Mouse (Mus musculus) liver, embryonic 12.5 days (tissue): ENCODE results near the gene Stk38. TPM values are rescaled to one million over a fixed set of nuclear protein-coding genes. Genes with fewer than 3 reads are reported as not detected.

ENCODE experiments used
- ATAC-seq: fragments of 200-750 bp; cut with Nextera tagmentation; 2 replicates; pipeline ENCODE4 v1.8.0; 2017; ENCODE audit warnings: moderate number of reproducible peaks, mild to moderate bottlenecking, moderate library complexity
- H3K27ac ChIP-seq: fragments of 300-500 bp; sonication (generic); 2 replicates; pipeline ENCODE4 v1.5.1; 2016; ENCODE audit warnings: mild to moderate bottlenecking
- H3K27me3 ChIP-seq: fragments of 300-500 bp; sonication (generic); replicated peaks from 2 replicates; pipeline ENCODE4 v1.6.1; 2016; ENCODE audit warnings: mild to moderate bottlenecking, moderate library complexity
- H3K36me3 ChIP-seq: fragments of 300-500 bp; sonication (generic); 2 replicates; pipeline ENCODE4 v1.6.1; 2016; ENCODE audit warnings: mild to moderate bottlenecking, moderate library complexity
- H3K4me1 ChIP-seq: fragments of 300-500 bp; sonication (generic); 2 replicates; pipeline ENCODE4 v1.6.1; 2016
- H3K4me2 ChIP-seq: fragments of 300-500 bp; sonication (generic); 2 replicates; pipeline ENCODE4 v1.6.1; 2016; ENCODE audit warnings: mild to moderate bottlenecking, moderate library complexity
- H3K4me3 ChIP-seq: fragments of 300-500 bp; sonication (generic); 2 replicates; pipeline ENCODE4 v1.5.1; 2016; ENCODE audit warnings: mild to moderate bottlenecking, moderate library complexity
- H3K9ac ChIP-seq: fragments of 300-500 bp; sonication (generic); 2 replicates; pipeline ENCODE4 v1.6.1; 2016; ENCODE audit warnings: mild to moderate bottlenecking, moderate library complexity
- H3K9me3 ChIP-seq: fragments of 300-500 bp; sonication (generic); replicated peaks from 2 replicates; pipeline ENCODE4 v1.6.1; 2016; ENCODE audit warnings: mild to moderate bottlenecking, moderate library complexity
- WGBS: fragments of 180-500 bp; shearing (Covaris S2); methylation state at CpG from one replicate; pipeline ENCODE4 v1.1.7; 2016; ENCODE audit not compliant: insufficient replicate concordance; 5-methylcytosine and 5-hydroxymethylcytosine counted together
- polyA plus RNA-seq: library from polyadenylated mRNA; unstranded; fragments of >200 nt; fragmentation: Nextera tagmentation; extraction: Ambion mirVana; gene quantifications from 2 replicates; pipeline ENCODE4 v1.2.1, GENCODE M21; 2016

Gene Stk38
- polyA plus RNA-seq, 1 experiment from 2014 or later, result 56.7 TPM

- peak; percentile 53; the same call in 1 of the 2 replicates for ATAC-seq
- Histone ChIP-seq H3K9ac (0 out of 2 replicates have a peak overlapping the region, but pooled peaks have one; percentile 15), H3K27ac (no peak overlapping the region), H3K27me3 (0 out of 2 replicates have a peak, but pooled peaks cover 3% of the 10 kb centered on the region), H3K4me3 (no peak overlapping the region), H3K36me3 (no peaks in the 10 kb centered on the region), H3K4me1 (peaks cover 37% of the 10 kb centered on the region), H3K4me2 (peak overlapping the region; percentile 42), H3K9me3 (no peaks in the 10 kb centered on the region)
- 17% methylated on average over 15 of the region's 15 CpGs for WGBS
Measured at GRCm38 (mm10) chr17:29022230-29022819, 14.5 kb upstream of the Stk38 start.

- no peak for ATAC-seq
- no peaks in the 10 kb centered on the region for H3K9me3 ChIP-seq
- 0 out of 2 replicates have a peak, but pooled peaks cover 3% of the 10 kb centered on the region for H3K27me3 ChIP-seq
- no peak overlapping the region for H3K4me2 ChIP-seq
- no peak overlapping the region for H3K9ac ChIP-seq
- peaks cover 37% of the 10 kb centered on the region for H3K4me1 ChIP-seq
- no peak overlapping the region for H3K27ac ChIP-seq
- no peaks in the 10 kb centered on the region for H3K36me3 ChIP-seq
- no peak overlapping the region for H3K4me3 ChIP-seq
Measured at GRCm38 (mm10) chr17:29020444-29020843, 12.6 kb upstream of the Stk38 start.

GRCm38 (mm10) chr17:29019391-29019790 lies 11.6 kb upstream of the Stk38 start:
- 71% methylated on average over 7 of the region's 7 CpGs for WGBS

GRCm38 (mm10) chr17:29018292-29018984 lies 10.6 kb upstream of the Stk38 start:
- Histone ChIP-seq H3K4me1 (peaks cover 29% of the 10 kb centered on the region), H3K9me3 (no peaks in the 10 kb centered on the region), H3K36me3 (no peaks in the 10 kb centered on the region), H3K27me3 (0 out of 2 replicates have a peak, but pooled peaks cover 3% of the 10 kb centered on the region), H3K4me2 (no peak overlapping the region), H3K4me3 (no peak overlapping the region), H3K9ac (no peak overlapping the region), H3K27ac (no peak overlapping the region)
- ATAC-seq, result peak; percentile 47; the same call in 1 of the 2 replicates
- WGBS, result 42% methylated on average over 11 of the region's 11 CpGs

More at GRCm38 (mm10) chr17:29019391-29019790, 11.6 kb upstream of the Stk38 start:
- Histone ChIP-seq H3K4me2 (no peak overlapping the region), H3K9ac (no peak overlapping the region), H3K4me3 (no peak overlapping the region), H3K36me3 (no peaks in the 10 kb centered on the region), H3K4me1 (peaks cover 31% of the 10 kb centered on the region), H3K27me3 (0 out of 2 replicates have a peak, but pooled peaks cover 3% of the 10 kb centered on the region), H3K9me3 (no peaks in the 10 kb centered on the region), H3K27ac (no peak overlapping the region)
- no peak for ATAC-seq

- Histone ChIP-seq H3K4me1 (peaks cover 25% of the 10 kb centered on the region), H3K36me3 (no peaks in the 10 kb centered on the region), H3K4me3 (no peak overlapping the region), H3K27ac (no peak overlapping the region), H3K9ac (no peak overlapping the region), H3K4me2 (no peak overlapping the region), H3K27me3 (no peaks in the 10 kb centered on the region), H3K9me3 (no peaks in the 10 kb centered on the region)
- 59% methylated on average over 4 of the region's 4 CpGs for WGBS
- no peak for ATAC-seq
Measured at GRCm38 (mm10) chr17:29016705-29017104, 8.9 kb upstream of the Stk38 start.

GRCm38 (mm10) chr17:29015638-29016037 lies 7.8 kb upstream of the Stk38 start:
- Histone ChIP-seq H3K4me3 (no peak overlapping the region), H3K4me2 (no peak overlapping the region), H3K27me3 (no peaks in the 10 kb centered on the region), H3K9me3 (no peaks in the 10 kb centered on the region), H3K9ac (no peak overlapping the region), H3K27ac (no peak overlapping the region), H3K36me3 (no peaks in the 10 kb centered on the region), H3K4me1 (peaks cover 23% of the 10 kb centered on the region; the same call in 1 of the 2 replicates)
- 9% methylated on average over 2 of the region's 2 CpGs for WGBS
- no peak for ATAC-seq

GRCm38 (mm10) chr17:29014235-29014634 lies 6.4 kb upstream of the Stk38 start:
- H3K27ac ChIP-seq, result no peak overlapping the region
- peaks cover 10% of the 10 kb centered on the region; the same call in 1 of the 2 replicates for H3K4me1 ChIP-seq
- H3K9me3 ChIP-seq, result no peaks in the 10 kb centered on the region
- no peak for ATAC-seq
- H3K27me3 ChIP-seq, result no peaks in the 10 kb centered on the region
- no peak overlapping the region for H3K4me3 ChIP-seq
- H3K36me3 ChIP-seq, result no peaks in the 10 kb centered on the region
- no peak overlapping the region for H3K9ac ChIP-seq
- H3K4me2 ChIP-seq, result no peak overlapping the region

GRCm38 (mm10) chr17:29009181-29009580 lies 1.4 kb upstream of the Stk38 start:
- H3K9me3 ChIP-seq, result no peaks in the 10 kb centered on the region
- H3K36me3 ChIP-seq, result 0 out of 2 replicates have a peak, but pooled peaks cover 10% of the 10 kb centered on the region
- no peak for ATAC-seq
- no peak overlapping the region for H3K4me3 ChIP-seq
- no peak overlapping the region for H3K27ac ChIP-seq
- peaks cover 37% of the 10 kb centered on the region for H3K4me1 ChIP-seq
- H3K27me3 ChIP-seq, result no peaks in the 10 kb centered on the region
- no peak overlapping the region for H3K4me2 ChIP-seq
- WGBS, result 63% methylated on average over 4 of the region's 4 CpGs
- H3K9ac ChIP-seq, result no peak overlapping the region

GRCm38 (mm10) chr17:29008326-29008650 lies 493 bp upstream of the Stk38 start:
- H3K4me2 ChIP-seq, result peak overlapping the region; percentile 90
- no peaks in the 10 kb centered on the region for H3K9me3 ChIP-seq
- no peak for ATAC-seq
- 0 out of 2 replicates have a peak, but pooled peaks cover 10% of the 10 kb centered on the region for H3K36me3 ChIP-seq
- no peaks in the 10 kb centered on the region for H3K27me3 ChIP-seq
- H3K4me3 ChIP-seq, result peak overlapping the region; percentile 88
- H3K9ac ChIP-seq, result peak overlapping the region; percentile 94
- H3K4me1 ChIP-seq, result peaks cover 42% of the 10 kb centered on the region
- H3K27ac ChIP-seq, result peak overlapping the region; percentile 88
- WGBS, result 24% methylated on average over 8 of the region's 8 CpGs

GRCm38 (mm10) chr17:29007243-29007640 lies 553 bp downstream of the Stk38 start:
- peak overlapping the region; percentile 94 for H3K9ac ChIP-seq
- H3K4me2 ChIP-seq, result peak overlapping the region; percentile 90
- 0% methylated on average over 19 of the region's 19 CpGs for WGBS
- peak overlapping the region; percentile 88 for H3K27ac ChIP-seq
- ATAC-seq, result peak; percentile 41
- H3K4me3 ChIP-seq, result peak overlapping the region; percentile 88
- no peaks in the 10 kb centered on the region for H3K27me3 ChIP-seq
- H3K36me3 ChIP-seq, result 0 out of 2 replicates have a peak, but pooled peaks cover 10% of the 10 kb centered on the region
- H3K4me1 ChIP-seq, result peaks cover 47% of the 10 kb centered on the region
- H3K9me3 ChIP-seq, result no peaks in the 10 kb centered on the region

- Histone ChIP-seq H3K4me2 (peak overlapping the region; percentile 90), H3K9me3 (no peaks in the 10 kb centered on the region), H3K4me1 (peaks cover 43% of the 10 kb centered on the region), H3K27me3 (no peaks in the 10 kb centered on the region), H3K4me3 (peak overlapping the region; percentile 88), H3K9ac (peak overlapping the region; percentile 94), H3K27ac (peak overlapping the region; percentile 88), H3K36me3 (0 out of 2 replicates have a peak, but pooled peaks cover 10% of the 10 kb centered on the region)
- ATAC-seq, result no peak
- WGBS, result 1% methylated on average over 7 of the region's 7 CpGs
Measured at GRCm38 (mm10) chr17:29006812-29007211, 983 bp downstream of the Stk38 start.

GRCm38 (mm10) chr17:29005002-29005401 lies 2.8 kb downstream of the Stk38 start:
- WGBS, result 84% methylated on average over 3 of the region's 3 CpGs
- Histone ChIP-seq H3K9me3 (no peaks in the 10 kb centered on the region), H3K9ac (no peak overlapping the region), H3K4me1 (peaks cover 43% of the 10 kb centered on the region), H3K4me2 (peak overlapping the region; percentile 90; the same call in 1 of the 2 replicates), H3K4me3 (no peak overlapping the region), H3K27me3 (no peaks in the 10 kb centered on the region), H3K27ac (no peak overlapping the region), H3K36me3 (peaks cover 22% of the 10 kb centered on the region)
- ATAC-seq, result no peak
